Mouse (Mus musculus) C3H10T1/2 (cell line): ENCODE measurements around the gene Ctnnd1. TPM values are rescaled to one million over a fixed set of nuclear protein-coding genes. Genes with fewer than 3 reads are reported as not detected.

ENCODE experiments used
- polyA plus RNA-seq, 2 experiments: library from polyadenylated mRNA; unstranded; fragments of >200 nt; fragmentation: generic; extraction: Trizol; gene quantifications; one replicate each; pipeline ENCODE4 v1.2.1; 2012; ENCODE audit warnings: missing spikeins in 2 of 2

Gene Ctnnd1
- polyA plus RNA-seq, result 10 to 100 TPM in 1 of 2 experiments, 1 to 10 TPM in 1; 6.2 to 55.8 TPM

GRCm38 (mm10) chr2:84650464-84651195 is at the start of gene Ctnnd1:
Ctnnd1 (minus strand) TSS chr2:84650765.

GRCm38 (mm10) chr2:84679016-84679415 is 28.5 kb upstream of the Ctnnd1 start, which contains the start of gene Tmx2:
Tmx2 (minus strand) TSS chr2:84679140.

GRCm38 (mm10) chr2:84677968-84678880 is 27.7 kb upstream of the Ctnnd1 start, which contains the start of the genes Gm28635 and Med19:
Gm28635 (minus strand) TSS chr2:84678041.
Med19 (plus strand) TSS chr2:84678402.

GRCm38 (mm10) chr2:84670569-84670933 is 20.0 kb upstream of the Ctnnd1 start, which contains the start of gene Selenoh:
Selenoh (minus strand) TSS chr2:84670770.

GRCm38 (mm10) chr2:84658806-84659205 is 8.2 kb upstream of the Ctnnd1 start, which contains the start of gene Btbd18:
Btbd18 (plus strand) TSS chr2:84659079.

Other genes starting within 250 kb of the Ctnnd1 start
- 1 to 10 TPM in 1 of 2 experiments, under 1 TPM in 1; 0.09 to 5.9 TPM for gene Calcrl, start 225.4 kb downstream of the Ctnnd1 start, polyA plus RNA-seq
- 10 to 100 TPM in 1 of 2 experiments, 1 to 10 TPM in 1; 1.2 to 17.3 TPM for gene Tfpi, start 174.0 kb downstream of the Ctnnd1 start, polyA plus RNA-seq
- gene Btbd18, start 8.3 kb upstream of the Ctnnd1 start, polyA plus RNA-seq, result under 1 TPM; 0.09 TPM
- 100 to 1,000 TPM; 317 to 435 TPM for gene Selenoh, start 20.0 kb upstream of the Ctnnd1 start, polyA plus RNA-seq
- not detected for gene Gm28635, start 27.3 kb upstream of the Ctnnd1 start, polyA plus RNA-seq
- gene Med19, start 27.6 kb upstream of the Ctnnd1 start, polyA plus RNA-seq, result 10 to 100 TPM in 1 of 2 experiments, 1 to 10 TPM in 1; 9.8 to 18.9 TPM
- 10 to 100 TPM; 13.4 to 61.9 TPM for gene Tmx2, start 28.4 kb upstream of the Ctnnd1 start, polyA plus RNA-seq
- 10 to 100 TPM in 1 of 2 experiments, 1 to 10 TPM in 1; 4.3 to 26.8 TPM for gene Zdhhc5, start 64.4 kb upstream of the Ctnnd1 start, polyA plus RNA-seq
- gene Clp1, start 76.6 kb upstream of the Ctnnd1 start, polyA plus RNA-seq, result 1 to 10 TPM; 2.2 to 6.6 TPM
- 1 to 10 TPM in 1 of 2 experiments, under 1 TPM in 1; 0.47 to 8.6 TPM for gene Ypel4, start 83.3 kb upstream of the Ctnnd1 start, polyA plus RNA-seq
- 1 to 10 TPM; 7.2 to 8.3 TPM for gene Gm19426, start 92.9 kb upstream of the Ctnnd1 start, polyA plus RNA-seq
- under 1 TPM; 0.06 to 0.91 TPM for gene Serping1, start 124.7 kb upstream of the Ctnnd1 start, polyA plus RNA-seq
- gene Ube2l6, start 148.1 kb upstream of the Ctnnd1 start, polyA plus RNA-seq, result 10 to 100 TPM; 19.6 to 59.5 TPM
- gene Smtnl1, start 171.9 kb upstream of the Ctnnd1 start, polyA plus RNA-seq, result under 1 TPM; 0.02 TPM
- 10 to 100 TPM; 24.3 to 35.2 TPM for gene Timm10, start 176.2 kb upstream of the Ctnnd1 start, polyA plus RNA-seq
- under 1 TPM; 0.01 to 0.04 TPM for gene Slc43a1, start 188.1 kb upstream of the Ctnnd1 start, polyA plus RNA-seq
- gene Rtn4rl2, start 235.9 kb upstream of the Ctnnd1 start, polyA plus RNA-seq, result 1 to 10 TPM in 1 of 2 experiments, under 1 TPM in 1; 0.43 to 7.1 TPM